Mouse (Mus musculus) left cerebral cortex, adult 18-20 months (tissue): ENCODE data around the gene Acap1. TPM values are rescaled to one million over a fixed set of nuclear protein-coding genes. Genes with fewer than 3 reads are reported as not detected.
"Not testable (repeated sequence)": the region's sequence is repeated elsewhere in the genome, so short reads cannot be mapped to it uniquely, and the experiment has no call there.

ENCODE experiments used
- DNase-seq, 2 experiments: peaks; one replicate each; pipeline ENCODE4 v3.0.0; 2021 to 2022; ENCODE audit warnings: low spot score in 2 of 2, mixed read lengths in 1 of 2
- total RNA-seq, 2 experiments: library from RNA; stranded (reverse); gene quantifications; 2 replicates each; pipeline ENCODE4 v1.2.3; 2021

Acap1 gene
- total RNA-seq, 2 experiments from 2014 or later = 0.14 TPM; not detected in 1

GRCm38 (mm10) chr11:69921114-69922011 is 26.0 kb upstream of the Acap1 start, which contains the start of gene Eif5a:
Gene Eif5a, minus strand, starts transcription at chr11:69921958.
- peak; percentile 100 for DNase-seq

GRCm38 (mm10) chr11:69920266-69921031 is 25.1 kb upstream of the Acap1 start:
- peak; percentile 48 to 53 for DNase-seq

- peak; percentile 22 to 36 for DNase-seq
Measured at GRCm38 (mm10) chr11:69919661-69920265, 24.4 kb upstream of the Acap1 start.

GRCm38 (mm10) chr11:69919053-69919452 is 23.7 kb upstream of the Acap1 start:
- DNase-seq = no peak

GRCm38 (mm10) chr11:69918118-69918517 is 22.8 kb upstream of the Acap1 start:
- DNase-seq = no peak

GRCm38 (mm10) chr11:69917379-69917948 is 22.1 kb upstream of the Acap1 start:
- DNase-seq = no peak

- not testable (repeated sequence) for DNase-seq
Measured at GRCm38 (mm10) chr11:69916652-69917378, 21.5 kb upstream of the Acap1 start.

- no peak for DNase-seq
Measured at GRCm38 (mm10) chr11:69915667-69916627, 20.6 kb upstream of the Acap1 start.

- no peak for DNase-seq
Measured at GRCm38 (mm10) chr11:69914917-69915430, 19.6 kb upstream of the Acap1 start.

GRCm38 (mm10) chr11:69914372-69914764 is 19.0 kb upstream of the Acap1 start:
- DNase-seq = no peak

GRCm38 (mm10) chr11:69913554-69914371 is 18.4 kb upstream of the Acap1 start, which contains the start of gene Gps2:
Gene Gps2, plus strand, starts transcription at chr11:69913888.
- peak; percentile 93 to 95 for DNase-seq

- DNase-seq = no peak
Measured at GRCm38 (mm10) chr11:69912716-69913530, 17.6 kb upstream of the Acap1 start.

- DNase-seq = no peak
Measured at GRCm38 (mm10) chr11:69911701-69912100, 16.4 kb upstream of the Acap1 start.

GRCm38 (mm10) chr11:69910781-69911560 is 15.6 kb upstream of the Acap1 start:
- no peak for DNase-seq

GRCm38 (mm10) chr11:69910177-69910576 is 14.8 kb upstream of the Acap1 start:
- no peak for DNase-seq

GRCm38 (mm10) chr11:69909174-69909573 is 13.8 kb upstream of the Acap1 start:
- DNase-seq = no peak
